Mouse (Mus musculus) thymus, postnatal 25 days (tissue): ENCODE results near the gene Nkx6-1.

Experiments
- DNase-seq: peaks from one replicate; pipeline ENCODE4 v3.0.0; 2022

The Nkx6-1 gene

GRCm38 (mm10) chr5:101658188-101658983 lies 6.4 kb downstream of the Nkx6-1 start:
- no peak for DNase-seq

GRCm38 (mm10) chr5:101657698-101658097 lies 7.1 kb downstream of the Nkx6-1 start:
- no peak for DNase-seq

- no peak for DNase-seq
Measured at GRCm38 (mm10) chr5:101656107-101656506, 8.7 kb downstream of the Nkx6-1 start.

- DNase-seq = no peak
Measured at GRCm38 (mm10) chr5:101655418-101655817, 9.4 kb downstream of the Nkx6-1 start.

GRCm38 (mm10) chr5:101647726-101648686 lies 16.8 kb downstream of the Nkx6-1 start:
- no peak for DNase-seq

GRCm38 (mm10) chr5:101646961-101647575 lies 17.7 kb downstream of the Nkx6-1 start:
- DNase-seq = no peak

- DNase-seq = no peak
Measured at GRCm38 (mm10) chr5:101645071-101645470, 19.7 kb downstream of the Nkx6-1 start.

- no peak for DNase-seq
Measured at GRCm38 (mm10) chr5:101638101-101638500, 26.7 kb downstream of the Nkx6-1 start.
